Mouse (Mus musculus): ENCODE measurements around the gene Mbd5.

DNA sequence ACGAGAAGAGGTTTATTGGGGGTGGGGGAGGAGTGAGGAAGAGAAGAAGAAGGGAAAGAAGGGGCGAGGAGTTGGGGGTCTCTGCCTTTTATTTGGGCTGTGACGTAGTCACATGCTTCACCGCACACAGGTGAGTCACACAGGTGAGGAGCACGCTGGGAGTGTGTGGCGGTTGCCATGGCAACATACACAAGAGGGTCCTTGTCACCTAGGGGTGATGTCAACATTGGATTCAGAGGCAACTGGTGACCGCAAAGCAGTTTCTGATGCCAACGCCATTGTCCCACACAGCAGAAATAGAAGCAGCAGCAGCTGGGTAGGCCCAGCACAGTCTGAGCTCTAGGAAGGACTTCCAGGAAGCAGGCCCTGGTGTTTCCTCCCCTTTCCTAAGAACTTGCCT, 406.6 kb downstream of the Mbd5 start:
- TF ChIP-seq CTCF (IDR thresholded peaks at IDR 0.05; ENCODE audit: extremely low read depth, insufficient read depth, low read length) (no peak), POLR2A (IDR thresholded peaks at IDR 0.05; ENCODE audit: extremely low read depth, insufficient read depth, low read length) (no peak)
